Mouse (Mus musculus) bone marrow, adult 2 months (tissue): Measurements from ENCODE around the gene Hbb-y. TPM values are rescaled to one million over a fixed set of nuclear protein-coding genes. Genes with fewer than 3 reads are reported as not detected.
A peak's percentile ranks its signal among the peaks of the same experiment; 100 is the strongest.
"Not testable (repeated sequence)": the region's sequence is repeated elsewhere in the genome, so short reads cannot be mapped to it uniquely, and the experiment has no call there.

Source experiments
- H3K27ac ChIP-seq: fragments of 200-500 bp; 2 replicates; pipeline ENCODE4 v1.5.1; 2012; ENCODE audit warnings: low read depth, mild to moderate bottlenecking, control low read depth, inconsistent platforms, low read length; ENCODE audit not compliant: control insufficient read depth, poor library complexity, insufficient read depth
- H3K4me1 ChIP-seq: fragments of 200-500 bp; 2 replicates; pipeline ENCODE4 v1.6.1; 2011; ENCODE audit warnings: low read length; ENCODE audit not compliant: control insufficient read depth, insufficient read depth
- H3K4me3 ChIP-seq: fragments of 200-500 bp; replicated peaks from 2 replicates; pipeline ENCODE3; 2011; ENCODE audit warnings: mild to moderate bottlenecking, low read depth, low read length, control low read depth; ENCODE audit not compliant: control insufficient read depth
- CTCF ChIP-seq: fragments of 200-500 bp; IDR thresholded peaks from 2 replicates; pipeline ENCODE4 v1.5.1; 2011; ENCODE audit warnings: low read length, control low read depth; ENCODE audit not compliant: control insufficient read depth, insufficient read depth
- POLR2A ChIP-seq: fragments of 200-500 bp; IDR thresholded peaks from 2 replicates; pipeline ENCODE4 v1.6.1; 2011; ENCODE audit warnings: low read depth, mild to moderate bottlenecking, control low read depth, low read length, borderline replicate concordance; ENCODE audit not compliant: control insufficient read depth
- WGBS: fragments of 180-500 bp; shearing (Covaris S2); methylation state at CpG from one replicate; pipeline ENCODE4 v1.1.7; 2018; 5-methylcytosine and 5-hydroxymethylcytosine counted together
- polyA plus RNA-seq: library from polyadenylated mRNA; stranded (reverse); fragments of >200 nt; gene quantifications from 2 replicates; pipeline ENCODE4 v1.2.4, GENCODE M21; 2011; ENCODE audit warnings: low replicate concordance; ENCODE audit not compliant: missing spikeins, insufficient read depth, insufficient read length

The Hbb-y gene
- polyA plus RNA-seq, 1 experiment = not detected

DNA sequence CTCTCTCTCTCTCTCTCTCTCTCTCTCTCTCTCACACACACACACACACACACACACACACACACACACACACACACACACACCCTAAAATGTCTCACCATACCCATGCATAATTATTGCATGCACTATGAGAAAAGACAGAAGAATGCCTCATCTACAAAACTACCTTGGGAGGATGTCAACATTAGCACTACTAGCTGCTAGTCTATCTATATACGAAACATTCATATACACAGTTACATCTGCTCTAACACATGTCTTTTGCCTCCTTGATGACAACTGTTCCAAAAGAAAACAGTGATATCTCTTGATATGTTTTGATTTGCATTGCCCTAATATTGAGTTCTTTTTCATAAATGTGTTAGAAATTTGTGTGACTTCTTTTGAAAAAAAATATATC, 42.7 kb downstream of the Hbb-y start:
- TF ChIP-seq POLR2A (no peak), CTCF (no peak)
- WGBS = 53% methylated on average over 1 of the region's 1 CpGs
- Histone ChIP-seq H3K4me3 (no peak overlapping the region), H3K4me1 (no peaks in the 10 kb centered on the region; the same call in 1 of the 2 replicates), H3K27ac (no peak overlapping the region)

DNA sequence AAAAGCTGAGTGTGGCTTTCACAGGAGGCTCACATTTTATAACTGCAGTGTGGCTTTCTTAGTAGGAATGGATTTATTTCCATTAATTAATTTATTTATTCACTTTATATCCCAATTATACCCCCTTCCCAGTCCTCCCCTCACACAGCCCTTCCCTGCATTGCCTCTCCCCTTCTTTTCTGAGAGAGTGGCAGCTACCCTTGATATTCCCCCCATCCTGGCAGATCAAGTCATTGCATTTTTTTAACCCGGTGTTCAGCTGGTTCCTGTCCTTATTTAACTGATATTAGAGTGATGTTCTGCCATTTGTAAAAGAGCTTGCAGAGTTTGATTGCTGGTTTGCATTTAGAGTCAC, 43.2 kb downstream of the Hbb-y start:
- TF ChIP-seq CTCF = no peak
- TF ChIP-seq POLR2A = no peak
- Histone ChIP-seq H3K4me3 (no peak overlapping the region), H3K4me1 (no peaks in the 10 kb centered on the region; the same call in 1 of the 2 replicates), H3K27ac (peak overlapping the region; percentile 67; the same call in 1 of the 2 replicates)
- WGBS = 14% methylated on average over 1 of the region's 1 CpGs

DNA sequence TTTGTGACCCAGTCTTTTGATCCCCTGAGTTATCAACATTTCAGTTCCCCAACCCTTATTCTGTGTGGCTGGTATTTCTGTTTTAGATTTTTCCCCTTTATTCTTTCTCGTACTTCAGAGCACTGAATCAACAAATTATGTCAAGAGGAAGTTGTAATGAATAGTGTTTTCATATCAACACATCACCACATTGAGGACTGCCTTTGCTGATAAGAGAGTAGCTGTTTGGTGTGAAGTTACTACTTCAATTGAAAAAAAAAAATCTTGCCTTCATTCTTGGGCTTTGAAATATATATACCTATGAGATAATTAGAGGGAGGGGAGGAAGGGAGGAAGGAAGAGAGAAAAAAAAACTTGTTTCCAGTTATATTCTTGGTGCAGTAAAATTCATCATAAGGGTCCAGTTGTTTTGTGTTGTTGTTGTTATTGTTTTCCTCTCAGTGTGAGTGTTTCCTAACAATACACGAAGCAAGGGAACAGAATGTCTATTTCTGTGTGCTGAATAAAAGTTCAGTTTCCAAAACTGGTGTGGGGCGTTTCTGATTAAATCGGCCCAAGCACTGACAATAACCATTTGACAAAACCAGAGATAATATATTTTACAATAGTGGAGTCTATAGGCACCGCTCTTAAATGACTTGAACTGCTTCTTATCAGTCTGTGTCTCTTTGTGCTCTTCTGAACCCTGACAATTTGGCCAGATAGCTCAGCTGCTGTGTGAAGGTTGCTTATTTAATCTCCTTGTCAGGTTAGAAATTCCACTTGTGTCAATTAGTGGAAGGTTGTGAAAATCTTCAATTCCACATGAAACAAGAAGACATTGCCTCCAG, 43.8 kb downstream of the Hbb-y start:
- TF ChIP-seq POLR2A = no peak
- no peak for TF ChIP-seq CTCF
- H3K4me3 ChIP-seq = no peak overlapping the region
- no peaks in the 10 kb centered on the region; the same call in 1 of the 2 replicates for H3K4me1 ChIP-seq
- WGBS = 21% methylated on average over 5 of the region's 5 CpGs
- H3K27ac ChIP-seq = no peak overlapping the region

DNA sequence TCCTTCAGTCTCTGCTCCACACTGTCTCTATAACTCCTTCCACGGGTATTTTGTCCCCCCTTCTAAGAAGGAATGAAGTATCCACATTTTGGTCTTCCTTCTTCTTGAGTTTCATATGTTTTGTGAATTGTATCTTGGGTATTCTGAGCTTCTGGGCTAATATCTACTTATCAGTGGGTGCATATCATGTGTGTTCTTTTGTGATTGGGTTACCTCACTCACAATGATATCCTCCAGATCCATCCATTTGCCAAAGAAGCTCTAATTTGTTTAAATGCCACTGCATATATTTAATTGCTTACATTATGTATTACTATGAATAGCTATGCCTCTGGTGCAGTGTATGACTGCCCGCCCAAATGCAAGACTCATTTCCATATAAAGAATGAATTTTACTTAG, 44.9 kb downstream of the Hbb-y start:
- H3K27ac ChIP-seq, H3K4me3 ChIP-seq, H3K4me1 ChIP-seq: not testable (repeated sequence)
- 50% methylated on average over 2 of the region's 2 CpGs for WGBS

DNA sequence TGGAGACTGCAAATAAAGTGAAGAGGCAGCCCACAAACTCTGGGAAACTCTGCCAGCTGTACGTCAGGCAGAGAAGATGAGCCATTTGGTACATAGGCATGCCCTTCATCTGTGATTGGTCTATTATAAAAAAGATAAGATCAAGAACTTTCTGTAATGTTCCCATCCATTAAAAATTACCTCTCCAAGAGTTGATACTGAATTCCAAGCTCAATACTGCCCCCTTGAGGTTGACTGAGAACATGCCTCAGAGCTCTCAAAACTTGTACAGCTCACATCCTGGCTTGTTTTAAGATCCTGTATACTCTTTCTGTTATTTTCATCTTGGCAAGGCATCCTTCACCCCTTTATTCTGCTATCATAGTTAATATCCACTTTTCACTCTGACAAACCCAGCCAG, 46.2 kb downstream of the Hbb-y start:
- Histone ChIP-seq H3K4me3 (no peak overlapping the region), H3K27ac (no peak overlapping the region), H3K4me1 (no peaks in the 10 kb centered on the region)
- TF ChIP-seq POLR2A = no peak
- TF ChIP-seq CTCF = peak; percentile 14; the same call in 1 of the 2 replicates
- 44% methylated on average over 1 of the region's 1 CpGs for WGBS

Other genes with a start within 250 kb of the Hbb-y start
- gene Olfr620, start 240.7 kb downstream of the Hbb-y start, polyA plus RNA-seq = 0.68 and 2.1 TPM in 2 replicates
- gene Olfr622, start 210.5 kb downstream of the Hbb-y start, polyA plus RNA-seq = not detected in 2 replicates
- not detected in 2 replicates for gene Olfr623, start 189.5 kb downstream of the Hbb-y start, polyA plus RNA-seq
- 0.25 and 0.45 TPM in 2 replicates for gene Olfr624, start 182.0 kb downstream of the Hbb-y start, polyA plus RNA-seq
- gene Olfr625-ps1, start 170.5 kb downstream of the Hbb-y start, polyA plus RNA-seq = not detected in 2 replicates
- gene Olfr243, start 138.5 kb downstream of the Hbb-y start, polyA plus RNA-seq = 0.27 and 0.40 TPM in 2 replicates
- gene Olfr628, start 122.8 kb downstream of the Hbb-y start, polyA plus RNA-seq = not detected in 2 replicates
- gene Olfr629, start 108.3 kb downstream of the Hbb-y start, polyA plus RNA-seq = 1.2 TPM in 1 of 2 replicates, not detected in the other
- gene Olfr630, start 95.9 kb downstream of the Hbb-y start, polyA plus RNA-seq = not detected in 2 replicates
- gene Olfr69, start 81.6 kb downstream of the Hbb-y start, polyA plus RNA-seq = not detected in 2 replicates
- gene Olfr68, start 73.5 kb downstream of the Hbb-y start, polyA plus RNA-seq = 0.36 TPM in 1 of 2 replicates, not detected in the other
- 0.25 TPM in 1 of 2 replicates, not detected in the other for gene Olfr67, start 61.4 kb downstream of the Hbb-y start, polyA plus RNA-seq
- gene Hbb-bt, start 39.2 kb downstream of the Hbb-y start, polyA plus RNA-seq = 16,360 and 37,491 TPM in 2 replicates
- 44,806 and 110,365 TPM in 2 replicates for gene Hbb-bs, start 25.1 kb downstream of the Hbb-y start, polyA plus RNA-seq
- gene Hbb-bh2, start 12.7 kb downstream of the Hbb-y start, polyA plus RNA-seq = not detected in 2 replicates
- gene Hbb-bh1, start 10.1 kb downstream of the Hbb-y start, polyA plus RNA-seq = 1.6 TPM in 1 of 2 replicates, not detected in the other
- not detected in 2 replicates for gene Olfr66, start 33.0 kb upstream of the Hbb-y start, polyA plus RNA-seq
- not detected in 2 replicates for gene Olfr64, start 41.3 kb upstream of the Hbb-y start, polyA plus RNA-seq
- not detected in 2 replicates for gene Olfr65, start 50.3 kb upstream of the Hbb-y start, polyA plus RNA-seq
- gene Olfr631, start 75.6 kb upstream of the Hbb-y start, polyA plus RNA-seq = not detected in 2 replicates
- not detected in 2 replicates for gene Olfr632, start 81.1 kb upstream of the Hbb-y start, polyA plus RNA-seq
- gene Olfr633, start 91.2 kb upstream of the Hbb-y start, polyA plus RNA-seq = 0.25 TPM in 1 of 2 replicates, not detected in the other
- gene Olfr635, start 117.9 kb upstream of the Hbb-y start, polyA plus RNA-seq = not detected in 2 replicates
- gene Olfr638, start 145.5 kb upstream of the Hbb-y start, polyA plus RNA-seq = not detected in 2 replicates
- gene Olfr639, start 164.1 kb upstream of the Hbb-y start, polyA plus RNA-seq = not detected in 2 replicates
- not detected in 2 replicates for gene Olfr640, start 172.4 kb upstream of the Hbb-y start, polyA plus RNA-seq
- gene Olfr641, start 182.2 kb upstream of the Hbb-y start, polyA plus RNA-seq = not detected in 2 replicates
- gene Olfr642, start 199.4 kb upstream of the Hbb-y start, polyA plus RNA-seq = 0.29 TPM in 1 of 2 replicates, not detected in the other
- gene 4930516K23Rik, start 208.2 kb upstream of the Hbb-y start, polyA plus RNA-seq = not detected in 2 replicates
- not detected in 2 replicates for gene Olfr644, start 218.7 kb upstream of the Hbb-y start, polyA plus RNA-seq
- gene Olfr645, start 232.2 kb upstream of the Hbb-y start, polyA plus RNA-seq = not detected in 2 replicates